Mouse (Mus musculus): ENCODE data around the gene Tpra1.

Gene Tpra1

DNA sequence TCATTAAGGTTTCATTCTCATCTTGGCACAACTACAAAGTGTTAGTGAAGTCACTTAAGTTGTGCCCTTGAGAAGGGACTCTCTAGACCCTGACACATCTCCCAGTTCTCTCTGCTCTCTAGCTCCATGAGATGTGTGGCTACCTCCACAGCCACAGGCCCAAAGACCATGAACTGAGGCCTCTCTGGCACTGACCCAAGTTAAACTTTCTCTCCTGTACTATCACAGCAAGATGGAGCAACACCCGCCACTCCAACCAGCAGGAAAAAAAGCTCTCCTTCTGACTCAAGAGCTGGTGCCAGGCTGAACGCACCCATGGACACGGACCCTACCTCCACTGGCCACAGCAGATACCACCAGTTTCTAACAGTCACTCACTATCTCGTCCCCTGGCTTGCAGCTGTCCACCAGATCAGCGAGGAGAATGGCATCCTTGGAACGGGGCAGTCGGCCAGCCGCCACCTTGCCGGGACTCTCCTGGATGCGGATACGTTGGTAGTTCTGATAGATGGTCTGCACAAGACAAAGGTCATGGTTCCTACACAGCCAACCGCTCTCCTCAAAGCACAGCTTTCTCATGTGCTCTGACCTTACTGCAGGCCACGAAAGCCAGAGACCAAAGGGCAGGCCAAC lies 12.5 kb upstream of the Tpra1 start:
- DNase-seq (ENCODE audit: low read depth in 2 of 2, low spot score in 2 of 2) = no peak

DNA sequence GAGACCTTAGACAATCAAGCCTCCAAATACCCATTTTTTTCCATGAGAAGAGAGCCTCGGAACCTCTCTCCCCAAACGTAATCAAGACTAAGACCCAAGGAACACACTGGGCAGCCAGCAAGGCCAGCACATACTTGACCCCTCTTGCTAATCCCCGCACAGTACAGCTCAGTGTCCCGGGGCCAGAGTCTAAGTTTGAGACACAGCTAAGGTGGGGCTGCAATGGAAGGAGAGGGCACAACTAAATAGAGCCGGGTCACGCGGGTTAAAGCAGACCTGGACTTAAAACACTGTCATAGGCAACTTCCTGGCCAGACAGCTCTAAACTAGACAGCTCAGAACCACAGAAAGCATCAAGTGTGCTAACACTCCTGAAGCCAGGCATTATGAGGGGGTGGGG lies 11.2 kb upstream of the Tpra1 start:
- DNase-seq (ENCODE audit: low read depth in 2 of 2, low spot score in 2 of 2) = no peak

DNA sequence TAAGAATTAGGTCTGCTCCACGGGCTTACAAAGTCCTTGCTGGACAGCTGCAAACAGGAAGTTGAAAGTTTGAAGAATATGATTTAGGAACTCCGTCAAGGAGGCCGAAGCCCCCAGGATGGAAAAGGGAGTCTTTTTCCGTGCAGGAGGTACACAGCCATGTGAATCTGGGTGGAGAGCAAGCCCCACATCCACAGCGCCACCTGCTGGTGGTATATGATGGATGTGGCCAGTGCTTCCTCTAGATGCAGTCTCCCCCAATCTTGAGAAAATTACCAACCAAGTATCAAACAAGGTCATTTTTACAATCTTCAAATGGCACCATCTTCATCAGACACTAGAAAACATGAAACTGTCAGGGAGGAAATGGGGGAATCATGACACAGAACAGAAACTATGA lies 8.5 kb upstream of the Tpra1 start:
- DNase-seq (ENCODE audit: low read depth in 2 of 2, low spot score in 2 of 2) = peak; percentile 55 to 58

GRCm38 (mm10) chr6:88895943-88896342 lies 6.1 kb upstream of the Tpra1 start:
- DNase-seq (ENCODE audit: low read depth in 2 of 2, low spot score in 2 of 2) = no peak

DNA sequence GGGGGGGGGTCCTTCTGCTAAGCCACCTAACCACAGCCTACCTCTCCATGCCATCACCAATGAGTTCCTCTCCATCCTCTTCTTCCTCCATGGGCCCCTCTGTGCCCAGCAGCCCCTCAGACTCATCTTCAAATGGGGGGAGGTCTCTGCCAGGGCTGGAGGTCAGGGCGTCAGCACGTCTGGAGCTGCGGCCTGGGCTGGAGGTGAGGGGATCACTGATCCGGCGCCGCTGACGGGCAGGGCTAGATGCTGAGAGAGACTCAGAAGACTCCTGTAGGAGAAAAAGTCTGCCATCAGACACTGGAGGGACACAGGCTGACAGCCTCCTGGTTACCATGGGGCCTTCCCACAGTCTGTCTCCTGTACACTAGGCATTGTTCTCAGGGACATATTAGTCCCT lies 4.8 kb upstream of the Tpra1 start:
- no peak for DNase-seq (ENCODE audit: low read depth in 2 of 2, low spot score in 2 of 2)

GRCm38 (mm10) chr6:88898534-88899048 lies 3.5 kb upstream of the Tpra1 start, which contains the start of gene Mcm2:
TSS of gene Mcm2 (minus strand) at chr6:88898780.
- peak; percentile 93 to 97 for DNase-seq (ENCODE audit: low read depth in 2 of 2, low spot score in 2 of 2)

GRCm38 (mm10) chr6:88899086-88899485 lies 3.0 kb upstream of the Tpra1 start:
- no peak for DNase-seq (ENCODE audit: low read depth in 2 of 2, low spot score in 2 of 2)

DNA sequence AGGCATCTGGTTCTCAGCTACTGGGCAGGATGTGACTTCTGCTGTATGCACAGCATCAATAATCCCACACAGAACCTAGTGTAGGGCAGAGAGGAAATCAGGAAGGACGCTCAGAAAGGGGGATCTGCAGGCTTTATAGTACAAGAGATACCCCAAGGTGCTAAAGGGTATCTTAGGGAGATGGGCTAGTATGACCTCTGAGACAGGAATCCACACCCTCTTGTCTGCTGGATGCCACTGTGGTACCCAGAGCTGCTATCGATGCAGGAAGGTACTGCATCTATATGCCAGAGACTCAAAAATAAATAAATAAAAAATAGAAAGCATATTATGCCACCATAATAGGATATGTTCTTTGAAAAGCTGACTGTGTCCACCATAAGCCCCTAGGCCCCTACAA lies 2.4 kb upstream of the Tpra1 start:
- DNase-seq (ENCODE audit: low read depth in 2 of 2, low spot score in 2 of 2) = no peak

GRCm38 (mm10) chr6:88901471-88901870 lies 580 bp upstream of the Tpra1 start:
- DNase-seq (ENCODE audit: low read depth in 2 of 2, low spot score in 2 of 2) = no peak

- DNase-seq (ENCODE audit: low read depth in 2 of 2, low spot score in 2 of 2) = no peak
These were observed 1.7 kb downstream of the Tpra1 start for GRCm38 (mm10) chr6:88903708-88904107.

- DNase-seq (ENCODE audit: low read depth in 2 of 2, low spot score in 2 of 2) = no peak
These were observed 2.5 kb downstream of the Tpra1 start for GRCm38 (mm10) chr6:88904456-88904974.

GRCm38 (mm10) chr6:88905042-88905441 lies 3.0 kb downstream of the Tpra1 start:
- DNase-seq (ENCODE audit: low read depth in 2 of 2, low spot score in 2 of 2) = no peak

- peak; percentile 38 to 52 for DNase-seq (ENCODE audit: low read depth in 2 of 2, low spot score in 2 of 2)
These were observed 4.5 kb downstream of the Tpra1 start for GRCm38 (mm10) chr6:88906369-88907108.

GRCm38 (mm10) chr6:88909151-88909550 lies 7.1 kb downstream of the Tpra1 start:
- DNase-seq (ENCODE audit: low read depth in 2 of 2, low spot score in 2 of 2) = no peak

GRCm38 (mm10) chr6:88913022-88913421 lies 11.0 kb downstream of the Tpra1 start:
- no peak for DNase-seq (ENCODE audit: low read depth in 2 of 2, low spot score in 2 of 2)

DNA sequence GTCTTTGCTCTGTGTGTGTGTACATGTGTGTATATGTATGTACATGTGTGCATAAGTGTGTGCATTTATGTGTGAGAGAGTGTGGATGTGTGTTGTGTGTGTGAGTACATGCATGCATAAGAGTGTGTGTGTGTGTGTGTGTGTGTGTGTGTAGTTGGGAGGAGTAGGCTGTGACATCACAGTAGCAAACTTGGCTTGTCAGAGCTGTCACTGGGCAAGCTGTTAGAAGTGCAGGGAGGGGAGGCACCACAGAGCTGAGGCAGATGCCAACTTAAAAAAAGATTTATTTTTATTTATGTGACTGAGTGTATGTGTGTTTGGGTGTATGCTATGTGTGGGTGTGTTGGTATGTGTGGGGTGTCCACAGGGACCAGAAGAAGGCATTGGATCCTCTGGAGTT lies 11.4 kb downstream of the Tpra1 start:
- no peak for DNase-seq (ENCODE audit: low read depth in 2 of 2, low spot score in 2 of 2)

DNA sequence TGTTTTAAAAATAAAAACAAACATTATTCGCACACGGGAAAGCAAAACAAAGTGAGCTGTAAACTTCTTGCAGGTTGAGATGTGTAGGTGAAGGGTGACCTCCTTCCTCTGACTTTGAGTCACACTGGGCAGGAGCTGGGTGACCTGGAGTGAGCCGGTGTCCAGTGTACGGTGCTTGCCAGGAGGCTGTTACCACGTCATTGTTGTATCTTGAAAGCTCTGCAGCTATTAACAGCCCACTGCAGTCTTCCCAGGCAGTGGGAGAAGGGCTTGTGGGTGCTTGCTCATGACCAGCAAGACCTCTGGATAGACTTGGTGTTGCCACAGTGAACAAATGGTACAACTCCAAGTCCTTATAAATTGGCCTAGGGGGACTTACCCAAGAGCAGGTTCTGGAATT lies 12.7 kb downstream of the Tpra1 start:
- no peak for DNase-seq (ENCODE audit: low read depth in 2 of 2, low spot score in 2 of 2)

DNA sequence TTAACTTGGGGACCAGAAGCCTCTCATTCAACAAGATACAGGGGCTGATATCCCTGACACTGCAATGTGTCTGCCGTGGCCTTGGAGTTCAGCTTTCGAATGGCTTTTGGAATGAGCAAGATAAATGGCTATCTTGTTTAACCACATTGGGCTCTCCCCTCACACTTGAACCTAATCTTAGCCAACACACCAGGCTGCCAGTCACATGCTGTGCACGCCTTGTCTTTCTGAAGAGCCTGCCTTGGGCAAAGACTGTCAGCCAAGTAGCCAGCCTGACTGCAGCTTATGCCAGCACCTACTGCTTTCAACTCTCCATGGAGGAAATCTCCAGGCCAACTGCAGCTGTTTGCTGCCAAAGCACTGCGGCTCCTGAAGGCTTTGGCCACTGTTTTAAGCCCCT lies 13.5 kb downstream of the Tpra1 start:
- no peak for DNase-seq (ENCODE audit: low read depth in 2 of 2, low spot score in 2 of 2)

DNA sequence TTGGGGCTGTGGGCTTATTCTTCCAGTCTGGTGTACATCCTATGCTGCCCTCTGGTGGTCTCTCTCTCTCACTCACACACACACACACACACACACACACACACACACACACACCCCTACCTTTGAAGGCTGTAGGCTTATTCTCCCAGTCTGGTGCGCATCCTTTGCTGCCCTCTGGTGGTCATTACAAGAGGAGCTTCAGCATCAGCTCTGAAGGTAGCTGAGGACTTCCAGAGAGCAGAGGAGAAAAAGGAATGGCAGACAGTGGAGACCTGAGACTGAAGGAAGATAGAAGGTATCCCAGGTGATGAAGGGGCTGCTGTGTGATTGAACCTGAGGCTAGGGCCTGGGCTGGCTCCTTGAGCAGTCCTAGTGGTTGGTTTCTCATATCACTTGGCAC lies 14.1 kb downstream of the Tpra1 start:
- peak; percentile 31 to 44 for DNase-seq (ENCODE audit: low read depth in 2 of 2, low spot score in 2 of 2)

DNA sequence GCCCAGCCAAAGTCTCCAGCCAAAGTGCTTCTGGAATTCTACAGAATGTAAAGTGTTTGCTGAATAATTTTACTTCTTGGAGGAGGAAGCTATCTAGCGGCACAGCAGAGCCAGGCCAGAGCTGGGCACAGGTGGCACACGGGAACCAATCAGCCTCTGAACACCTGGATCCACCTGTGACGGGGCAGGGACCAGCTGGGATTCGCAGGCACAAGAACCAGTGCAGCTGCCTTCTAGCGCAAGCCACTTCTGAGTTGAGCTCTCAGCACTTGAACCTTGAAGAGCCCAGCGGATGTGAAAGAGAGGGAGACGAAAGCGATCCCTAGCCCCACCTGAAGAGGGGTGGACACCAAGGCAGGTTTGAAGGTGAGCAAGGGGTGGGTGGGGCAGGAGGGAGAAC lies 16.8 kb downstream of the Tpra1 start:
- no peak for DNase-seq (ENCODE audit: low read depth in 2 of 2, low spot score in 2 of 2)

- DNase-seq (ENCODE audit: low read depth in 2 of 2, low spot score in 2 of 2) = no peak
These were observed 22.6 kb downstream of the Tpra1 start for GRCm38 (mm10) chr6:88924502-88925275.
